Comparison of ENCODE assay signal across 14 mouse cellular contexts in the genomic region with DNA sequence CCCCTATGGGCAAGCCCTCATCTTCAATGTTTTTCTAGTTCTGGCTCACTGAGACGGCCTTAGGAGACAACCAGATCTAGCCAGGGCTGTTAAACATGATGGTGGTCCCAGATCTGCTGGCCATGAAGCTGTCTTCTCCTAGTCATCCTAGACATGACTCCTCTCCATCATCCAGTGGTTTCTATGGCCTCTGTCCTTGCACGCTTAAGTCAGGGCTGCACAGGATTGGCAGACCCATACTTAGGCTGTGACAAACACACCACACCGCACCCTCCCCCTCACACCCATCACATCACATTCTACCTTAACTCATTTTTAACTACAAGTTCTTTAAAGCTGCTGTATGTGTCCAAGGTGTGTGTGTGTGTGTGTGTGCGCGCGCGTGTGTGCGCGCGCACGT. TPM values are rescaled to one million over a fixed set of nuclear protein-coding genes. Genes with fewer than 3 reads are reported as not detected.
DNase-seq lines count a peak whose midpoint lies in the region; ATAC-seq and TF ChIP-seq lines count a peak whose summit lies in the region.
"Had no signal": no experiment of that assay in that cellular context is flagged by ENCODE, and none has a peak within 500 bp of the region (broad histone marks: within the 10 kb centered on the region; RNA-seq: fewer than 3 reads in every experiment).

No protein-coding gene starts in this region.

- H3K4me3 ChIP-seq in left cerebral cortex, adult 2 months = peak overlapping the region; percentile 93
- peak overlapping the region; percentile 79; the same call in 1 of the 2 replicates for H3K4me3 ChIP-seq in G1E (ENCODE audit: low read depth, low read length)
- H3K4me3 ChIP-seq in hindbrain, embryonic 14.5 days (replicated peaks; ENCODE audit: low read length) = no peak overlapping the region

- peaks cover 54% of the 10 kb centered on the region for H3K36me3 ChIP-seq in G1E (replicated peaks)
- H3K36me3 ChIP-seq in hindbrain, embryonic 14.5 days (replicated peaks; ENCODE audit: control insufficient read depth, insufficient read depth) = peaks cover 6% of the 10 kb centered on the region; the same call in 1 of the 2 replicates

- no peak overlapping the region for H3K9ac ChIP-seq in hindbrain, embryonic 14.5 days

- DNase-seq in gastrocnemius, postnatal 25 days = peak; percentile 8
- no peak for DNase-seq in gastrocnemius, postnatal 14 days
- no peak for DNase-seq in left cerebral cortex, adult 2 months (ENCODE audit: extremely low spot score in 1 of 2, low spot score in 2 of 2)
- DNase-seq in left cerebral cortex, postnatal 14 days (ENCODE audit: low spot score in 2 of 2) = no peak
- no peak for DNase-seq in G1E (ENCODE audit: low spot score)
- no peak for DNase-seq in hindbrain, embryonic 14.5 days (ENCODE audit: low spot score)
- no peak for DNase-seq in cerebellum, adult 8-10 months
- no peak for DNase-seq in adrenal gland, adult 2 months
- DNase-seq: cerebellum, adult 2 months; kidney, postnatal 14 days; liver; lung, postnatal 4 days; retina, postnatal 1 day; spleen, adult 18-20 months had no signal

- intact Hi-C loops in gastrocnemius, postnatal 14 days (cut with DNase I; ENCODE audit: low total_unique reads) = no loop called here
- intact Hi-C loops in left cerebral cortex, adult 2 months (cut with DNase I) = no loop called here
- intact Hi-C loops in left cerebral cortex, postnatal 14 days (cut with DNase I) = no loop called here

- 95% methylated on average over 11 of the region's 11 CpGs for WGBS in hindbrain, embryonic 14.5 days

- H3K4me1 ChIP-seq in G1E (ENCODE audit: insufficient read depth, low read depth, low read length) = peaks cover 81% of the 10 kb centered on the region
- peaks cover 11% of the 10 kb centered on the region; the same call in 1 of the 2 replicates for H3K4me1 ChIP-seq in hindbrain, embryonic 14.5 days (replicated peaks; ENCODE audit: control insufficient read depth, insufficient read depth, low read length)

- H3K27ac ChIP-seq in left cerebral cortex, adult 2 months = peak overlapping the region; percentile 50; the same call in 1 of the 2 replicates
- H3K27ac ChIP-seq in hindbrain, embryonic 14.5 days = no peak overlapping the region

- no peaks in the 10 kb centered on the region for H3K9me3 ChIP-seq in G1E (replicated peaks)
- H3K9me3 ChIP-seq in hindbrain, embryonic 14.5 days (ENCODE audit: control insufficient read depth, low read length) = no peaks in the 10 kb centered on the region

- TF ChIP-seq CTCF in left cerebral cortex, adult 2 months (IDR thresholded peaks at IDR 0.05) = no peak
- no peak for TF ChIP-seq CTCF in G1E (IDR thresholded peaks at IDR 0.05; ENCODE audit: low read depth, low read length)

- H3K27me3 ChIP-seq in G1E (ENCODE audit: insufficient read depth, low read length) = peaks cover 25% of the 10 kb centered on the region
- peaks cover 14% of the 10 kb centered on the region; the same call in 1 of the 2 replicates for H3K27me3 ChIP-seq in hindbrain, embryonic 14.5 days (ENCODE audit: control insufficient read depth, insufficient read depth, low read length)

- ATAC-seq in G1E (ENCODE audit: extremely low read depth, insufficient number of reproducible peaks, low FRiP score, poor library complexity, severe bottlenecking) = no peak
- no peak for ATAC-seq in hindbrain, embryonic 14.5 days (ENCODE audit: low FRiP score)

- H3K4me2 ChIP-seq in hindbrain, embryonic 14.5 days (replicated peaks) = peak overlapping the region; percentile 93

RNA-seq across cellular contexts. Expression of a gene that starts 2.5 kb away (rescaled TPM):
- total RNA-seq in gastrocnemius, postnatal 25 days (2021) = 100 to 1,000 TPM; 102 to 134 TPM
- total RNA-seq in gastrocnemius, postnatal 14 days (2021) = 100 to 1,000 TPM in 1 of 2 experiments, 10 to 100 TPM in 1; 70.1 to 157 TPM
- 100 to 1,000 TPM in 1 of 2 experiments, 10 to 100 TPM in 1; 92.9 to 111 TPM for total RNA-seq in left cerebral cortex, adult 2 months (2021)
- 10 to 100 TPM; 56.2 to 65.7 TPM for total RNA-seq in left cerebral cortex, postnatal 14 days (2021)
- total RNA-seq in G1E (2014; fragmentation: Nextera tagmentation) (35.0 and 45.5 TPM in 2 replicates), G1E (2017) (9.7 and 10.6 TPM in 2 replicates)
- 18.4 and 20.0 TPM in 2 replicates for polyA plus RNA-seq in G1E (2012)
- 5.3 and 6.0 TPM in 2 replicates for polyA plus RNA-seq in hindbrain, embryonic 14.5 days (2014; fragmentation: Nextera tagmentation; extraction: Ambion mirVana)
- total RNA-seq in adrenal gland, adult 2 months (2021) = 10 to 100 TPM; 25.6 to 73.3 TPM
- 17.7 and 20.4 TPM in 2 replicates for polyA plus RNA-seq in adrenal gland, adult 2 months (2012; rRNA removed)
